Mouse (Mus musculus): ENCODE measurements around the gene Dclre1b. TPM values are rescaled to one million over a fixed set of nuclear protein-coding genes. Genes with fewer than 3 reads are reported as not detected.
"Not testable (repeated sequence)": the region's sequence is repeated elsewhere in the genome, so short reads cannot be mapped to it uniquely, and the experiment has no call there.

The Dclre1b gene
- total RNA-seq, 2 experiments from 2014 or later = 13.6 to 14.2 TPM

GRCm38 (mm10) chr3:103809799-103810150 is 531 bp upstream of the Dclre1b start:
- no peak for DNase-seq

- DNase-seq = no peak
Measured at GRCm38 (mm10) chr3:103805671-103806070, 3.6 kb downstream of the Dclre1b start.

GRCm38 (mm10) chr3:103802861-103803260 is 6.4 kb downstream of the Dclre1b start:
- DNase-seq = no peak

- DNase-seq = peak; percentile 81
Measured at GRCm38 (mm10) chr3:103801631-103802531, 7.4 kb downstream of the Dclre1b start.

- DNase-seq = no peak
Measured at GRCm38 (mm10) chr3:103799507-103799906, 9.7 kb downstream of the Dclre1b start.

- DNase-seq = no peak
Measured at GRCm38 (mm10) chr3:103796389-103796788, 12.9 kb downstream of the Dclre1b start.

- no peak for DNase-seq
Measured at GRCm38 (mm10) chr3:103792566-103792965, 16.7 kb downstream of the Dclre1b start.

GRCm38 (mm10) chr3:103792111-103792406 is 17.2 kb downstream of the Dclre1b start:
- DNase-seq = not testable (repeated sequence)

GRCm38 (mm10) chr3:103791230-103792110 is 17.8 kb downstream of the Dclre1b start, which contains the start of gene Hipk1:
Gene Hipk1, minus strand, starts transcription at chr3:103791563.
- peak; percentile 95 for DNase-seq

- DNase-seq = peak; percentile 55
Measured at GRCm38 (mm10) chr3:103790346-103791145, 18.7 kb downstream of the Dclre1b start.

- peak; percentile 42 for DNase-seq
Measured at GRCm38 (mm10) chr3:103789891-103790345, 19.3 kb downstream of the Dclre1b start.

GRCm38 (mm10) chr3:103789096-103789495 is 20.1 kb downstream of the Dclre1b start:
- DNase-seq = no peak

GRCm38 (mm10) chr3:103787225-103787624 is 22.0 kb downstream of the Dclre1b start:
- DNase-seq = no peak

- no peak for DNase-seq
Measured at GRCm38 (mm10) chr3:103782844-103783609, 26.2 kb downstream of the Dclre1b start.

- DNase-seq = no peak
Measured at GRCm38 (mm10) chr3:103780777-103781176, 28.5 kb downstream of the Dclre1b start.

GRCm38 (mm10) chr3:103780271-103780670 is 29.0 kb downstream of the Dclre1b start:
- no peak for DNase-seq

GRCm38 (mm10) chr3:103779183-103779582 is 30.1 kb downstream of the Dclre1b start:
- DNase-seq = no peak

- DNase-seq = no peak
Measured at GRCm38 (mm10) chr3:103778660-103779059, 30.6 kb downstream of the Dclre1b start.

GRCm38 (mm10) chr3:103777940-103778339 is 31.3 kb downstream of the Dclre1b start:
- DNase-seq = no peak

GRCm38 (mm10) chr3:103774009-103774408 is 35.2 kb downstream of the Dclre1b start:
- no peak for DNase-seq

- DNase-seq = no peak
Measured at GRCm38 (mm10) chr3:103773508-103773907, 35.7 kb downstream of the Dclre1b start.

GRCm38 (mm10) chr3:103772846-103773245 is 36.4 kb downstream of the Dclre1b start:
- DNase-seq = no peak

All from heart, postnatal 4 days (tissue).